Mouse (Mus musculus) testis, adult 2 months (tissue): ENCODE data around the gene Aamp.

Experiments
- CTCF ChIP-seq: fragments of 200-500 bp; IDR thresholded peaks from 2 replicates; pipeline ENCODE4 v1.5.1; 2012; ENCODE audit warnings: low read depth, mild to moderate bottlenecking, inconsistent platforms, low read length, moderate library complexity; ENCODE audit not compliant: control insufficient read depth, insufficient read depth, insufficient replicate concordance
- POLR2A ChIP-seq: fragments of 200-500 bp; IDR thresholded peaks from 2 replicates; pipeline ENCODE4 v1.6.1; 2012; ENCODE audit warnings: low read depth, mild to moderate bottlenecking, inconsistent platforms, low read length, moderate library complexity; ENCODE audit not compliant: control insufficient read depth

DNA sequence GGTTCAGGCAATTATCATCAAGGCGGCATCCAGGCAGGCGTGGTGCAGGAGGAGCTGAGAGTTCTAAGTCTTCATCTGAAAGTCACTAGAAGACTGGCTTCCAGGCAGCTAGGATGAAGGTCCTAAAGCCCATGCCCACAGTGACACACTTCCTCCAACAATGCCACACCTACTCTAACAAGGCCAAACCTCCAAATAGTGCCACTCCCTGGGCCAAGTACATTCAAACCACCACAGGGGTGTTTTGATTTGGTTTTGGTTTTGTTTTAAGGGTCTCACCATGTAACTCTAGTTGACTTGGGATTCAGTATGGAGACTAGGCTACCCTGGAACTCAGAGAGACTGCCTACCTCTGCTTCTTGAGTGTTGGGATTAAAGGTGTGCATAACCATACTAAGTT, 21.0 kb upstream of the Aamp start, which contains the start of gene Tmbim1:
- no peak for TF ChIP-seq POLR2A
- no peak for TF ChIP-seq CTCF
